Mouse (Mus musculus): ENCODE measurements at regions not wholly inside any gene's neighbourhood (a gene's known extent, or its start where the extent isn't known, plus 50 kb on each side); places are given as distances from the start of the nearest gene placed in this dataset.
A peak's percentile ranks its signal among the peaks of the same experiment; 100 is the strongest.

- DNase-seq, result peak; percentile 1
These were observed 63.7 kb upstream of the Gm773 start for GRCm38 (mm10) chrX:56276348-56276747.

- DNase-seq, result peak; percentile 22
These were observed 61.5 kb upstream of the Gm773 start for GRCm38 (mm10) chrX:56274170-56274569.

GRCm38 (mm10) chrX:56269706-56270105, 57.0 kb upstream of the Gm773 start:
- DNase-seq, result no peak
